Mouse (Mus musculus): ENCODE results near the gene Cd300lf.

DNA sequence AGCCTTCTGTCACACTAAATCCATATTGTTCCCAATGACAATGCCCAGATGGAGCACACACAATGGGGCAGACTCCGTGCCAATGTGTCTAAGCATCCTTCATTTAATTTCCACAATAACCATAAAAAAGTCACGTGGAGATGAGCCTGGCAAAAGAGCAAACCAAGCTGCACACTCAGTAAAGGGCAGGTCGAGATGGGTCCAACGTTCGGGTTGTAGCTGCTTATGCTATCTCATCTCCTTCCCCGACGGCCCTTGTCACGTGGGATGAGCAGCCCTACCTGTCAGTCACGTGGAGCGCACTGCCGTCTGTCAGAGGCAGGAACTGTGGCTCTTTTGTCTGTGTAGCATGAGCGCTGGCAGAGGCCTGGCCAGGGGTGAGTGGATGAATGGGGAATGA lies 49.2 kb downstream of the Cd300lf start:
- TF ChIP-seq CTCF (IDR thresholded peaks at IDR 0.05; ENCODE audit: extremely low read depth, insufficient read length, insufficient replicate concordance, low read depth, low read length) (no peak), POLR2A (IDR thresholded peaks at IDR 0.05; ENCODE audit: low read depth, low read length) (no peak)

Data from small intestine, adult 2 months (tissue).